Mouse (Mus musculus): Measurements from ENCODE around the gene Znhit1. TPM values are rescaled to one million over a fixed set of nuclear protein-coding genes. Genes with fewer than 3 reads are reported as not detected.
A peak's percentile ranks its signal among the peaks of the same experiment; 100 is the strongest.
"Not testable (repeated sequence)": the region's sequence is repeated elsewhere in the genome, so short reads cannot be mapped to it uniquely, and the experiment has no call there.

Znhit1 gene
- total and polyA plus RNA-seq, 3 experiments = 35.5 to 287 (median 88.7) TPM

DNA sequence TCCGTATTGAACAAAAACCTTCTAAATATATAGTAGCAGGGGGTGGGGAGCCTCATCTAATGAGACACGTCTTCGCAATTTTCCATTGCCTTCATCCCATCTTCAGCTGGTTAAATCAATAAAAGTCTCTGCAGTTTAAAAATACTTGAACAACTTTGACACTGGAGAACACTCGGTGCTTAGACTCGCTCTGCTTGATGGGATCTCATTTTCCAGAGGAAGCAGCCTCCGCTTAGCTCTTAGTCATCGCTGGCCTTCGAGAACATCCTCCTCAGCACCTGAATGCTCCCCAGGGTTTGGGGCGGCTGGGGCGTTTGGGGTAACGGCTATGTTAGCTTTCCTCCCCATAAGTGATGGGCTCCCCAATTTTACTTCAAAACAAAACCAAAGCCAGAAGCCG, 42.7 kb downstream of the Znhit1 start:
- H3K27me3 ChIP-seq (ENCODE audit: insufficient read depth, low read length) = no peaks in the 10 kb centered on the region
- TF ChIP-seq POLR2AphosphoS5 (IDR thresholded peaks at IDR 0.05; ENCODE audit: insufficient replicate concordance, low read depth, low read length) (no peak), GATA2 (IDR thresholded peaks at IDR 0.05; ENCODE audit: borderline replicate concordance, low read depth, low read length) (no peak), GATA1 (IDR thresholded peaks at IDR 0.05; ENCODE audit: borderline replicate concordance, low read length) (no peak), CTCF (IDR thresholded peaks at IDR 0.05; ENCODE audit: low read depth, low read length) (no peak), TAL1 (conservative IDR thresholded peaks at IDR 0.05; ENCODE audit: low read depth, low read length) (no peak)
- no peak for ATAC-seq (ENCODE audit: extremely low read depth, insufficient number of reproducible peaks, low FRiP score, poor library complexity, severe bottlenecking)
- peaks cover 8% of the 10 kb centered on the region for H3K36me3 ChIP-seq (replicated peaks)
- no peak overlapping the region for H3K4me3 ChIP-seq (ENCODE audit: low read depth, low read length)
- no peaks in the 10 kb centered on the region for H3K4me1 ChIP-seq (ENCODE audit: insufficient read depth, low read depth, low read length)
- DNase-seq (ENCODE audit: low spot score) = no peak
- H3K9me3 ChIP-seq (replicated peaks) = no peaks in the 10 kb centered on the region

DNA sequence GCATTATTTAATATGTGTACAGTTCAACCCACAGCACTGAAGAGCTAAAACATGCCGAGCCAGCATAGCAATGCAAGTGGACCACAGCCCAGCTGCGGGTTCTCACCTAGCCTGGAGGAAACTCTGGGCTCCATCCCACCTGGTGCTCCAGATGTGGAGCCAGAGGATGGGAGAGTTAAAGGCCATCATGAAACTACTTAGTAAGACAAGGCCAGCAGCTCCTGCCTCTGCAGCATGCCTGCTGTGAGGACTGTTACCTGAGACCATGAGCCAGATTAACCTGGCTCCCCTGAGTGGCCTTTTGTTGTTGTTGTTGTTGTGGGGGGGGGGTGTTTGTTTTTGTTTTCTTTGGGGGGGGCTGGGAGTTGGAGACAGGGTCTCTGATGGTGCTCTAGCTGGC, 44.4 kb downstream of the Znhit1 start:
- TF ChIP-seq GATA1 (IDR thresholded peaks at IDR 0.05; ENCODE audit: borderline replicate concordance, low read length) = no peak
- TF ChIP-seq GATA2 (IDR thresholded peaks at IDR 0.05; ENCODE audit: borderline replicate concordance, low read depth, low read length) = no peak
- TF ChIP-seq TAL1 (conservative IDR thresholded peaks at IDR 0.05; ENCODE audit: low read depth, low read length) = no peak
- no peak for TF ChIP-seq CTCF (IDR thresholded peaks at IDR 0.05; ENCODE audit: low read depth, low read length)
- TF ChIP-seq POLR2AphosphoS5 (IDR thresholded peaks at IDR 0.05; ENCODE audit: insufficient replicate concordance, low read depth, low read length) = no peak
- no peaks in the 10 kb centered on the region for H3K27me3 ChIP-seq (ENCODE audit: insufficient read depth, low read length)
- no peak for DNase-seq (ENCODE audit: low spot score)
- ATAC-seq (ENCODE audit: extremely low read depth, insufficient number of reproducible peaks, low FRiP score, poor library complexity, severe bottlenecking) = no peak
- no peak overlapping the region for H3K4me3 ChIP-seq (ENCODE audit: low read depth, low read length)
- H3K9me3 ChIP-seq (replicated peaks) = peaks cover 3% of the 10 kb centered on the region
- H3K36me3 ChIP-seq (replicated peaks) = peaks cover 15% of the 10 kb centered on the region
- no peaks in the 10 kb centered on the region for H3K4me1 ChIP-seq (ENCODE audit: insufficient read depth, low read depth, low read length)

DNA sequence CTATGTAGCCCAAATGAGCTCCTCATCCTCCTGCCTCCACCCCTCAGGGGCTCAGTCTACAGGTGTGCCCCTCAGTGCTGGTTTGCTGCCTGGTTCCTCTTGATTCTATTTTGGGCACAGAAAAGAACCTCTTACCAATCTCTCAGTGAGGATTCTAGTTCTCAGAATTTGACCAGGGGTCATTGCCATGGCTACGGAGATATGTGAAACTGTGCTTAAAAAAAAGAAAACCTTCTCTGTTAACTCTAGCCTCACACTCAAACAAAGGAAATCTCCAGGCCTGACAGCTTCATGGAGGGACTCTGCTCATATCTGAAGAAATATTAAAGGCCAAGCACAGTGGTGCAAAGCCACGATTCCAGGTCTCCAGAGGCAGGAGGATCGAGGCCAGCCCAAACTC, 45.0 kb downstream of the Znhit1 start:
- Histone ChIP-seq H3K4me1 (ENCODE audit: insufficient read depth, low read depth, low read length) (no peaks in the 10 kb centered on the region), H3K4me3 (ENCODE audit: low read depth, low read length) (no peak overlapping the region), H3K36me3 (replicated peaks) (peaks cover 18% of the 10 kb centered on the region), H3K27me3 (ENCODE audit: insufficient read depth, low read length) (no peaks in the 10 kb centered on the region), H3K9me3 (replicated peaks) (peaks cover 3% of the 10 kb centered on the region)
- ATAC-seq (ENCODE audit: extremely low read depth, insufficient number of reproducible peaks, low FRiP score, poor library complexity, severe bottlenecking) = no peak
- TF ChIP-seq GATA1 (IDR thresholded peaks at IDR 0.05; ENCODE audit: borderline replicate concordance, low read length) = no peak
- TF ChIP-seq CTCF (IDR thresholded peaks at IDR 0.05; ENCODE audit: low read depth, low read length) = no peak
- TF ChIP-seq GATA2 (IDR thresholded peaks at IDR 0.05; ENCODE audit: borderline replicate concordance, low read depth, low read length) = no peak
- no peak for TF ChIP-seq POLR2AphosphoS5 (IDR thresholded peaks at IDR 0.05; ENCODE audit: insufficient replicate concordance, low read depth, low read length)
- TF ChIP-seq TAL1 (conservative IDR thresholded peaks at IDR 0.05; ENCODE audit: low read depth, low read length) = no peak
- DNase-seq (ENCODE audit: low spot score) = no peak

DNA sequence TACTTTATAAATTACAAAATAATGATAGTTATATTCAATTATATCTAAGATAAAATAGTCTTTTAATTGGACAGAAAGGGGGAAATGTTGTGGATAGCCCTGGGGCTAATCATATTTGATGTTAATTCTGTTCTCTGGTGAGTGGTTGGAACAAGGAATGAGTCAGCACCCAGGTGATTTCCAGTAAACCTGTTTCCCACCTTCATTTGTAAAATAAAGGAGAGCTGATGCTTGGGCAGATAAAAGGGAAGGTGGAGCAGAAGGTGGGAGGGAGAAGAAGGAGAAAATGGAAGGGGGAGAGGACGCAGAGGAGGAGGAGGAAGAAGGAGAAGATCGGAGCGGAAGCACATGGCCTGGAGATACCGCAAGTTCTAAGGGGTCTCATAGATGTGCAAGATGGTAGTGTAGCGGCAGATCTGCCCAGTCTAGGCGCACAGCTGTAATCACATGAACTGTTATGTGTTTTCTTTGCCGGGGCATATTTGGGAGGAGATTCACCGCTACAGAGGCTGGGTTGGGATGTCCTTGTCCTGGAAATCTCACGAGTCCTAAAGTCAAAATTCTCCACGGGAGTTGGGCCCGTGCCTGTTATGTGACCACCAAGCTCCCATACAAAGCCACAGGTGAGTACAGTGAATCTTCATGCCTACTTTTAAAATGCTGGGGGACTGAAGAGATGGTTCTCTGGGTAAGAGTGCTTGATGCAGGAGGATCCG, 46.8 kb downstream of the Znhit1 start:
- TF ChIP-seq POLR2AphosphoS5 (IDR thresholded peaks at IDR 0.05; ENCODE audit: insufficient replicate concordance, low read depth, low read length) (no peak), GATA1 (IDR thresholded peaks at IDR 0.05; ENCODE audit: borderline replicate concordance, low read length) (no peak), GATA2 (IDR thresholded peaks at IDR 0.05; ENCODE audit: borderline replicate concordance, low read depth, low read length) (no peak), CTCF (IDR thresholded peaks at IDR 0.05; ENCODE audit: low read depth, low read length) (no peak), TAL1 (conservative IDR thresholded peaks at IDR 0.05; ENCODE audit: low read depth, low read length) (no peak)

DNA sequence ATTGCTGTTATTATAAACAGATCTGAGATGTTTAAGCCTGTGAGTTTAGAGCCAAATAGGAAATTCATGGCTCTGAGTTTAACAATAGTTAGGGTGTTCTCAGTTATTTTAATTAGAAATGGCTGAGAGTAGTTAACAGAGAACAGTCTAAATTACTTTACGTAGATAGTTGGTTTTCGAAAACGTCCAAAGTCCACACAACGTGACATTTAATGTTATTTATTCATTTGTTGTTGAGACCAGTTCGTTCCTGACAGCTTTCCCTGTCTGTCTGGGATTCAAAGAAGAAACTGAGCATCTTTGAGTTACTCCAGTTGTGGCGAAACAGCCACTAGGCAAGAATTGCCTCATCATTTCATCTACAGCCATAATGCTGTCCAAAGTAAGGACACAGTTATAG, 47.8 kb downstream of the Znhit1 start:
- not testable (repeated sequence) for DNase-seq (ENCODE audit: low spot score); H3K4me1 ChIP-seq (ENCODE audit: insufficient read depth, low read depth, low read length); H3K4me3 ChIP-seq (ENCODE audit: low read depth, low read length); H3K9me3 ChIP-seq (replicated peaks); ATAC-seq (ENCODE audit: extremely low read depth, insufficient number of reproducible peaks, low FRiP score, poor library complexity, severe bottlenecking); H3K27me3 ChIP-seq (ENCODE audit: insufficient read depth, low read length)
- H3K36me3 ChIP-seq (replicated peaks) = peaks cover 42% of the 10 kb centered on the region

More for the DNA sequence above, 46.8 kb downstream of the Znhit1 start:
- peaks cover 3% of the 10 kb centered on the region for H3K9me3 ChIP-seq (replicated peaks)
- H3K4me3 ChIP-seq (ENCODE audit: low read depth, low read length) = no peak overlapping the region
- H3K27me3 ChIP-seq (ENCODE audit: insufficient read depth, low read length) = no peaks in the 10 kb centered on the region
- ATAC-seq (ENCODE audit: extremely low read depth, insufficient number of reproducible peaks, low FRiP score, poor library complexity, severe bottlenecking) (no peak), DNase-seq (ENCODE audit: low spot score) (no peak)
- no peaks in the 10 kb centered on the region for H3K4me1 ChIP-seq (ENCODE audit: insufficient read depth, low read depth, low read length)
- peaks cover 32% of the 10 kb centered on the region for H3K36me3 ChIP-seq (replicated peaks)

DNA sequence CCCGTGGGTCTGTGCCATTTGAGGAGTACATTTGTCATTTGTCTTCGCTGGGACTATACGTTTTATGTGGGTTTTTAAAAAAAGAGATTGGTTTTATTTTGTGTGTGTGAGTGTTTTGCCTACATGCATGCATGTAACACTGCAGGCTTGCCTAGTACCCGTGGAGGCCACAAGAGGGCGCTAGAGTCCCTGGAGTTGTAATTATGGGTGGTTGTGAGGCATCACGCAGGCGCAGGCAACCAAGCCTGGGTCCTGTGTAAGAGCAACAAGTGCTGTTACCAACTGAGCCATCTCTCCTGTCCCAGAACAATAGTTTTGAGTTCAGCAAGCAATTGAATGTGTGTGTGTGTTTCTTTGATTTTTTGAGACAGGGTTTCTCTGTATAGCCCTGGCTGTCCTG, 48.5 kb downstream of the Znhit1 start:
- Histone ChIP-seq H3K27me3 (ENCODE audit: insufficient read depth, low read length) (no peaks in the 10 kb centered on the region), H3K4me1 (ENCODE audit: insufficient read depth, low read depth, low read length) (no peaks in the 10 kb centered on the region), H3K9me3 (replicated peaks) (peaks cover 3% of the 10 kb centered on the region), H3K4me3 (ENCODE audit: low read depth, low read length) (no peak overlapping the region), H3K36me3 (replicated peaks) (peaks cover 49% of the 10 kb centered on the region)
- DNase-seq (ENCODE audit: low spot score) (no peak), ATAC-seq (ENCODE audit: extremely low read depth, insufficient number of reproducible peaks, low FRiP score, poor library complexity, severe bottlenecking) (no peak)
- TF ChIP-seq TAL1 (conservative IDR thresholded peaks at IDR 0.05; ENCODE audit: low read depth, low read length) (no peak), CTCF (IDR thresholded peaks at IDR 0.05; ENCODE audit: low read depth, low read length) (peak; percentile 65), POLR2AphosphoS5 (IDR thresholded peaks at IDR 0.05; ENCODE audit: insufficient replicate concordance, low read depth, low read length) (no peak), GATA1 (IDR thresholded peaks at IDR 0.05; ENCODE audit: borderline replicate concordance, low read length) (no peak)

Data from G1E (cell line).